Mouse (Mus musculus) intestine, embryonic 15.5 days (tissue): ENCODE measurements around the gene Gm11168. TPM values are rescaled to one million over a fixed set of nuclear protein-coding genes. Genes with fewer than 3 reads are reported as not detected.
"Not testable (repeated sequence)": the region's sequence is repeated elsewhere in the genome, so short reads cannot be mapped to it uniquely, and the experiment has no call there.

ENCODE experiments used
- ATAC-seq: fragments of 200-750 bp; cut with Nextera tagmentation; 2 replicates; pipeline ENCODE4 v1.8.0; 2017; ENCODE audit warnings: moderate TSS enrichment, moderate library complexity
- H3K27ac ChIP-seq: fragments of 300-500 bp; sonication (generic); 2 replicates; pipeline ENCODE4 v1.5.1; 2015; ENCODE audit warnings: mild to moderate bottlenecking, inconsistent platforms
- H3K27me3 ChIP-seq: fragments of 300-500 bp; sonication (generic); replicated peaks from 2 replicates; pipeline ENCODE4 v1.6.1; 2015; ENCODE audit warnings: inconsistent platforms
- H3K36me3 ChIP-seq: fragments of 300-500 bp; sonication (generic); 2 replicates; pipeline ENCODE4 v1.6.1; 2015; ENCODE audit warnings: inconsistent platforms
- H3K4me1 ChIP-seq: fragments of 300-500 bp; sonication (generic); replicated peaks from 2 replicates; pipeline ENCODE4 v1.6.1; 2015; ENCODE audit warnings: inconsistent platforms
- H3K4me2 ChIP-seq: fragments of 300-500 bp; sonication (generic); replicated peaks from 2 replicates; pipeline ENCODE4 v1.6.1; 2015; ENCODE audit warnings: mild to moderate bottlenecking, inconsistent platforms
- H3K4me3 ChIP-seq: fragments of 300-500 bp; sonication (generic); replicated peaks from 2 replicates; pipeline ENCODE4 v1.5.1; 2015; ENCODE audit warnings: inconsistent platforms
- H3K9ac ChIP-seq: fragments of 300-500 bp; sonication (generic); 2 replicates; pipeline ENCODE4 v1.6.1; 2015; ENCODE audit warnings: inconsistent platforms
- H3K9me3 ChIP-seq: fragments of 300-500 bp; sonication (generic); 2 replicates; pipeline ENCODE4 v1.6.1; 2016; ENCODE audit warnings: inconsistent platforms
- WGBS: fragments of 180-500 bp; shearing (Covaris S2); methylation state at CpG from one replicate; pipeline ENCODE4 v1.1.7; 2015; 5-methylcytosine and 5-hydroxymethylcytosine counted together
- polyA plus RNA-seq: library from polyadenylated mRNA; unstranded; fragments of >200 nt; fragmentation: Nextera tagmentation; extraction: Ambion mirVana; gene quantifications from 2 replicates; pipeline ENCODE4 v1.2.1, GENCODE M21; 2015

The Gm11168 gene
- polyA plus RNA-seq, 1 experiment from 2014 or later, result not detected

DNA sequence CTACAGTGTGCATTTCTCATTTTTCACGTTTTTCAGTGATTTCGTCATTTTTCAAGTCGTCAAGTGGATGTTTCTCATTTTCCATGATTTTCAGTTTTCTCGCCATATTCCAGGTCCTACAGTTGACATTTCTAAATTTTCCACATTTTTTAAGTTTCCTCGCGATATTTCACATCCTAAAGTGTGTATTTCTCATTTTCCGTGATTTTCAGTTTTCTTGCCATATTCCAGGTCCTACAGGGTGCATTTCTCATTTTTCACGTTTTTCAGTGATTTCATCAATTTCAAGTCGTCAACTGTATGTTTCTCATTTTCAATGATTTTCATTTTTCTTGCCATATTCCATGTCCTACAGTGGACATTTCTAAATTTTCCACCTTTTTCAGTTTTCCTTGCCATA lies 14.0 kb downstream of the Gm11168 start, which contains the start of gene Gm10719:
Gene Gm10719 (plus strand): TSS at position 301 of the 400 bp plus-strand sequence.
- H3K27ac ChIP-seq, H3K36me3 ChIP-seq, H3K4me3 ChIP-seq, ATAC-seq, H3K9me3 ChIP-seq, H3K4me2 ChIP-seq, H3K27me3 ChIP-seq, H3K4me1 ChIP-seq, H3K9ac ChIP-seq: not testable (repeated sequence)
- WGBS, result 89% methylated on average over 1 of the region's 9 CpGs

GRCm38 (mm10) chr9:3018944-3019343 lies 15.8 kb downstream of the Gm11168 start:
- not testable (repeated sequence) for ATAC-seq

DNA sequence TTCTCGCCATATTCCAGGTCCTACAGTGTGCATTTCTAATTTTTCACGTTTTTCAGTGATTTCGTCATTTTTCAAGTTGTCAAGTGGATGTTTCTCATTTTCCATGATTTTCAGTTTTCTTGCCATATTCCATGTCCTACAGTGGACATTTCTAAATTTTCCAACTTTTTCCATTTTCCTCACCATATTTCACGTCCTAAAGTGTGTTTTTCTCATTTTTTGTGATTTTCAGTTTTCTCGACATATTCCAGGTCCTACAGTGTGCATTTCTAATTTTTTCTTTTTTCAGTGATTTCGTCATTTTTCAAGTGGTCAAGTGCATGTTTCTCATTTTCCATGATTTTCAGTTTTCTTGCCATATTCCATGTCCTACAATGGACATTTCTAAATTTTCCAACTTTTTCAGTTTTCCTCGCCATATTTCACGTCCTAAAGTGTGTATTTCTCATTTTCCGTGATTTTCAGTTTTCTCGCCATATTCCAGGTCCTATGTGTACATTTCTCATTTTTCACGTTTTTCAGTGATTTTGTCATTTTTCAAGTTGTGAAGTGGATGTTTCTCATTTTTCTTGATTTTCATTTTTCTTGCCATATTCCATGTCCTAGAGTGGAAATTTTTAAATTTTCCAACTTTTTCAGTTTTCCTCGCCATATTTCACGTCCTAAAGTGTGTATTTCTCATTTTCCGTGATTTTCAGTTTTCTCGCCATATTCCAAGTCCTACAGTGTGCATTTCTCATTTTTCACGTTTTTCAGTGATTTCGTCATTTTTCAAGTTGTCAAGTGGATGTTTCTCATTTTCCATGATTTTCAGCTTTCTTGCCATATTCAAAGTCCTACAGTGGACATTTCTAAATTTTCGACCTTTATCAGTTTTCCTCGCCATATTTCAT lies 16.9 kb downstream of the Gm11168 start:
- not testable (repeated sequence) for H3K4me2 ChIP-seq, H3K4me1 ChIP-seq, H3K27me3 ChIP-seq, H3K9me3 ChIP-seq, H3K4me3 ChIP-seq, H3K9ac ChIP-seq, H3K27ac ChIP-seq, H3K36me3 ChIP-seq
- 78% methylated on average over 17 of the region's 19 CpGs for WGBS
- peak; percentile 71; the same call in 1 of the 2 replicates for ATAC-seq

More at GRCm38 (mm10) chr9:3018944-3019343, 15.8 kb downstream of the Gm11168 start:
- H3K27me3 ChIP-seq, H3K4me1 ChIP-seq, H3K9ac ChIP-seq, H3K4me3 ChIP-seq, H3K9me3 ChIP-seq, H3K27ac ChIP-seq, H3K4me2 ChIP-seq, H3K36me3 ChIP-seq: not testable (repeated sequence)
- 61% methylated on average over 9 of the region's 9 CpGs for WGBS

GRCm38 (mm10) chr9:3022316-3023008 lies 19.3 kb downstream of the Gm11168 start:
- not testable (repeated sequence) for H3K27me3 ChIP-seq, H3K9me3 ChIP-seq, ATAC-seq, H3K4me1 ChIP-seq, H3K9ac ChIP-seq, H3K4me3 ChIP-seq, H3K36me3 ChIP-seq, H3K4me2 ChIP-seq, H3K27ac ChIP-seq
- 75% methylated on average over 11 of the region's 13 CpGs for WGBS

- H3K36me3 ChIP-seq, ATAC-seq, H3K27ac ChIP-seq, H3K9me3 ChIP-seq, H3K27me3 ChIP-seq, H3K4me1 ChIP-seq, H3K4me2 ChIP-seq, H3K9ac ChIP-seq, H3K4me3 ChIP-seq: not testable (repeated sequence)
- 74% methylated on average over 12 of the region's 13 CpGs for WGBS
Observed at GRCm38 (mm10) chr9:3023312-3023984, 20.3 kb downstream of the Gm11168 start, which contains the start of gene Gm10718. Gene Gm10718 (plus strand): TSS chr9:3023547.

DNA sequence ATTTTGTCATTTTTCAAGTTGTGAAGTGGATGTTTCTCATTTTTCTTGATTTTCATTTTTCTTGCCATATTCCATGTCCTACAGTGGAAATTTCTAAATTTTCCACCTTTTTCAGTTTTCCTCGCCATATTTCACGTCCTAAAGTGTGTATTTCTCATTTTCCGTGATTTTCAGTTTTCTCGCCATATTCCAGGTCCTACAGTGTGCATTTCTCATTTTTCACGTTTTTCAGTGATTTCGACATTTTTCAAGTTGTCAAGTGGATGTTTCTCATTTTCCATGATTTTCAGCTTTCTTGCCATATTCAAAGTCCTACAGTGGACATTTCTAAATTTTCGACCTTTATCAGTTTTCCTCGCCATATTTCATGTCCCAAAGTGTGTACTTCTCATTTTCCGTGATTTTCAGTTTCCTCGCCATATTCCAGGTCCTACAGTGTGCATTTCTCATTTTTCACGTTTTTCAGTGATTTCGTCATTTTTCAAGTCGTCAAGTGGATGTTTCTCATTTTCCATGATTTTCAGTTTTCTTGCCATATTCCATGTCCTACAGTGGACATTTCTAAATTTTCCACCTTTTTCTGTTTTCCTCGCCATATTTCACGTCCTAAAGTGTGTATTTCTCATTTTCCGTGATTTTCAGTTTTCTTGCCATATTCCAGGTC lies 21.0 kb downstream of the Gm11168 start:
- H3K27me3 ChIP-seq, H3K36me3 ChIP-seq, H3K4me2 ChIP-seq, H3K27ac ChIP-seq, H3K9ac ChIP-seq, H3K4me3 ChIP-seq, H3K9me3 ChIP-seq, ATAC-seq, H3K4me1 ChIP-seq: not testable (repeated sequence)
- WGBS, result 78% methylated on average over 16 of the region's 16 CpGs

- not testable (repeated sequence) for H3K4me2 ChIP-seq, H3K9ac ChIP-seq, H3K4me3 ChIP-seq, H3K4me1 ChIP-seq, H3K27ac ChIP-seq, ATAC-seq, H3K9me3 ChIP-seq, H3K27me3 ChIP-seq, H3K36me3 ChIP-seq
- 71% methylated on average over 12 of the region's 12 CpGs for WGBS
Observed at GRCm38 (mm10) chr9:3024912-3025467, 21.8 kb downstream of the Gm11168 start, which contains the start of gene Gm10717. Gene Gm10717 (plus strand): TSS chr9:3025417.

GRCm38 (mm10) chr9:3025653-3026052 lies 22.5 kb downstream of the Gm11168 start:
- ATAC-seq, H3K27ac ChIP-seq, H3K27me3 ChIP-seq, H3K36me3 ChIP-seq, H3K4me2 ChIP-seq, H3K4me3 ChIP-seq, H3K4me1 ChIP-seq, H3K9ac ChIP-seq, H3K9me3 ChIP-seq: not testable (repeated sequence)
- WGBS, result 72% methylated on average over 5 of the region's 6 CpGs

DNA sequence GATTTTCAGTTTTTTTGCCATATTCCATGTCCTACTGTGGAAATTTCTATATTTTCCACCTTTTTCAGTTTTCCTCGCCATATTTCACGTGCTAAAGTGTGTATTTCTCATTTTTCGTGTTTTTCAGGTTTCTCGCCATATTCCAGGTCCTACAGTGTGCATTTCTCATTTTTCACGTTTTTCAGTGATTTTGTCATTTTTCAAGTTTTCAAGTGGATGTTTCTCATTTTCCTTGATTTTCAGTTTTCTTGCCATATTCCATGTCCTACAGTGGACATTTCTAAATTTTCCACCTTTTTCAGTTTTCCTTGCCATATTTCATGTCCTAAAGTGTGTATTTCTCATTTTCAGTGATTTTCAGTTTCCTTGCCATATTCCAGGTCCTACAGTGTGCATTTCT lies 23.0 kb downstream of the Gm11168 start:
- H3K4me3 ChIP-seq, H3K9me3 ChIP-seq, H3K36me3 ChIP-seq, H3K27ac ChIP-seq, H3K9ac ChIP-seq, ATAC-seq, H3K27me3 ChIP-seq, H3K4me1 ChIP-seq, H3K4me2 ChIP-seq: not testable (repeated sequence)
- 73% methylated on average over 5 of the region's 5 CpGs for WGBS

- not testable (repeated sequence) for H3K27me3 ChIP-seq, H3K9me3 ChIP-seq, H3K36me3 ChIP-seq, H3K4me2 ChIP-seq, H3K9ac ChIP-seq, H3K4me1 ChIP-seq, H3K4me3 ChIP-seq, ATAC-seq, H3K27ac ChIP-seq
- WGBS, result 66% methylated on average over 9 of the region's 9 CpGs
Observed at GRCm38 (mm10) chr9:3026741-3027140, 23.6 kb downstream of the Gm11168 start.

DNA sequence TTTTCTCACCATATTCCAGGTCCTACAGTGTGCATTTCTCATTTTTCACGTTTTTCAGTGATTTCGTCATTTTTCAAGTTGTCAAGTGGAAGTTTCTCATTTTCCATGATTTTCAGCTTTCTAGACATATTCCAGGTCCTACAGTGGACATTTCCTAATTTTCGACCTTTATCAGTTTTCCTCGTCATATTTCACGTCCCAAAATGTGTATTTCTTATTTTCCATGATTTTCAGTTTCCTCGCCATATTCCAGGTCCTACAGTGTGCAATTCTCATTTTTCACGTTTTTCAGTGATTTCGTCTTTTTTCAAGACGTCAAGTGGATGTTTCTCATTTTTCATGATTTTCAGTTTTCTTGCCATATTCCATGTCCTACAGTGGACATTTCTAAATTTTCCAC lies 24.1 kb downstream of the Gm11168 start:
- H3K36me3 ChIP-seq, H3K4me1 ChIP-seq, H3K4me2 ChIP-seq, H3K27ac ChIP-seq, H3K4me3 ChIP-seq, H3K9me3 ChIP-seq, H3K9ac ChIP-seq, ATAC-seq, H3K27me3 ChIP-seq: not testable (repeated sequence)
- 69% methylated on average over 9 of the region's 9 CpGs for WGBS
